Mouse (Mus musculus) frontal cortex, adult (tissue): ENCODE data around the gene Vmn1r224.

ENCODE experiments used
- ATAC-seq: cut with Nextera tagmentation; 2 replicates; pipeline ENCODE4 v1.9.2; 2017; ENCODE audit warnings: mild to moderate bottlenecking, moderate library complexity, mixed read lengths; ENCODE audit not compliant: low TSS enrichment

The Vmn1r224 gene

DNA sequence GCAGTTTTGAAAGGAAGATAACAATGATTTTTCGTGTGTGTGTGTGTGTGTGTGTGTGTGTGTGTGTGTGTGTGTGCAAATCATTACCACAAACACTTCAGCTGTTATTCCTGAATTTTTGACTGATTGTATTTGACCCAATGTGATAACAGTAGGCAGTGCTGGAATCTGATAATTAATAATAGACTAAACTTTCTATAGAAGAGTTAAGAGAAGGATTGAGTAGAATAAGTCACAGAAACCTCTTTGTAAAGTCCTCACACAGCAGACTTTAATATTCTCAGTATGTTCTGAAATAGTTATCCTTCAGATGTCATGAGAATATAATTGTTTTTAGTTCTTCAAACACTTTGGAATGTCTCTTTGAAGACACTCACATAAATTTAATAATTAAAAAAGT is at the start of gene Vmn1r224:
TSS of gene Vmn1r224 (plus strand) at position 301 of the 400 bp plus-strand sequence.
- no peak for ATAC-seq

- ATAC-seq: no peak
These were observed 14.8 kb upstream of the Vmn1r224 start for GRCm38 (mm10) chr17:20399105-20399504.

DNA sequence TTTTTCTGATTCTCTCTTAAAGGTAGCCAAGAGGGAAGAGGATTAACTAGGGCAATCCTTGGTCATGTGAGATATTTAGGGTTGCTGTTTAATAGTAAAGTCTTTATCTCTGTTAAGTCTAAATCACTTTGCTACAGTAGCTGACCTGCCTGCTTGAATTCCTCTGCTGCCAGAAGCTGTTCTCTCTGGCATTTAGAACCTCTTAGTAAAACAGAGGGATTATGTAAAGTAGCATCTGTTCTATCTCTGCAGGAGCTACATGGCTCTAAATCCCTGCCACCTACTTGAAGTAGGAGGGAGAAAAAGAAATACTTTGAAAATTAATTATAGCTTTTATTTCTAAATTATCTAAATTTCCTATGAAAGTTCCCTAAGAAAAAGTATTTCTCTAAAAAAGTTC is 25.3 kb downstream of the Vmn1r224 start:
- ATAC-seq: peak; percentile 91

DNA sequence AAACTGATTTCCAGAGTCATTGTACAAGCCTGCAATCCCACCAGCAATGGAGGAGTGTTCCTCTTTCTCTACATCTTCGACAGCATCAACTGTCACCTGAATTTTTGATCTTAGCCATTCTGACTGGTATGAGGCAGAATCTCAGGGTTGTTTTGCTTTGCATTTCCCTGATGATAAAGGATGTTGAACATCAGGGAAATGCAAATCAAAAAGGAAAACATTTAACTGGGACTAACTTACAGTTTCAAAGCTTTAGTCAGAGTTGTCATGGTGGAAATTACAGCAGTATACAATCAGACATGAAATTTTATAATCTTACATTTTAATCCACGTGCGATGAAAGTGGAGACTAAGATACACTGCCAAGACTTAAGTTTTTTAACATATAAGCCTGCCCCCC is 59.4 kb downstream of the Vmn1r224 start:
- ATAC-seq: no peak
